Mouse (Mus musculus): ENCODE measurements around the gene Usp1. TPM values are rescaled to one million over a fixed set of nuclear protein-coding genes. Genes with fewer than 3 reads are reported as not detected.

Gene Usp1
- 103 and 107 TPM in 2 replicates for polyA plus RNA-seq (2015; fragmentation: Nextera tagmentation; extraction: Ambion mirVana)

- H3K27ac ChIP-seq: peak within 1 kb of the TSS; percentile 100
- no peaks in the 10 kb centered on the region for H3K9me3 ChIP-seq
- H3K27me3 ChIP-seq: no peaks in the 10 kb centered on the region
- peak within 1 kb of the TSS; percentile 97 for H3K9ac ChIP-seq
- WGBS: under 1% methylated on average over 64 of the region's 67 CpGs
- peaks cover 19% of the 10 kb centered on the region for H3K4me1 ChIP-seq
- peak; percentile 43 for ATAC-seq (ENCODE audit: low FRiP score, low read depth)
- H3K4me2 ChIP-seq (replicated peaks): peak within 1 kb of the TSS; percentile 88
- H3K4me3 ChIP-seq: peak within 1 kb of the TSS; percentile 96
- H3K36me3 ChIP-seq: peaks cover 2% of the 10 kb centered on the region; the same call in 1 of the 2 replicates
These were observed at the start of gene Usp1 for GRCm38 (mm10) chr4:98923568-98924070. Gene Usp1 (plus strand): TSS chr4:98923810.

DNA sequence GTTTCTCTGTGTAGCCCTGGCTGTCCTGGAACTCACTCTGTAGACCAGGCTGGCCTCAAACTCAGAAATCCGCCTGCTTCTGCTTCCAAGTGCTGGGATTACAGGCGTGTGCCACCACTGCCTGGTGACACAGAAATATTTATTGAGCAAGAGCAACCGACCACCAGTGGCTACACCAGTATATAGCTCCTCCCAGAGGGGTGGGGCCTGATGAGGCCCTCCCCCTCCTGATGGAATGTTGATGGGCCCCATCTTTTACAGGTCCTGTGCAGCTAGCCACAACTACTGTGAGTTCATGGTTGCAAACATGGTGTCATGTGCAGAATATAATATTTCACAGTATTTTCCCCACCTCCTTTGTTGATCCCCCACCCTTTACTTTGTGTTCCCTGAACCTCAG lies 40.9 kb upstream of the Usp1 start:
- no peak overlapping the region for H3K4me3 ChIP-seq
- H3K27me3 ChIP-seq: no peaks in the 10 kb centered on the region
- ATAC-seq (ENCODE audit: low FRiP score, low read depth): no peak
- H3K9me3 ChIP-seq: no peaks in the 10 kb centered on the region
- no peak overlapping the region for H3K27ac ChIP-seq
- H3K4me2 ChIP-seq (replicated peaks): no peak overlapping the region
- H3K36me3 ChIP-seq: no peaks in the 10 kb centered on the region
- no peak overlapping the region for H3K9ac ChIP-seq
- whole genome bisulfite sequencing: 68% methylated on average over 3 of the region's 3 CpGs
- no peaks in the 10 kb centered on the region for H3K4me1 ChIP-seq

GRCm38 (mm10) chr4:98886377-98886776 lies 37.2 kb upstream of the Usp1 start:
- H3K36me3 ChIP-seq: no peaks in the 10 kb centered on the region
- H3K9me3 ChIP-seq: no peaks in the 10 kb centered on the region
- no peak for ATAC-seq (ENCODE audit: low FRiP score, low read depth)
- no peaks in the 10 kb centered on the region for H3K4me1 ChIP-seq
- H3K4me3 ChIP-seq: no peak overlapping the region
- H3K4me2 ChIP-seq (replicated peaks): no peak overlapping the region
- no peaks in the 10 kb centered on the region for H3K27me3 ChIP-seq
- no peak overlapping the region for H3K27ac ChIP-seq
- 82% methylated on average over 4 of the region's 4 CpGs for WGBS
- H3K9ac ChIP-seq: no peak overlapping the region

- Histone ChIP-seq H3K27me3 (no peaks in the 10 kb centered on the region), H3K27ac (no peak overlapping the region), H3K36me3 (no peaks in the 10 kb centered on the region), H3K9me3 (no peaks in the 10 kb centered on the region), H3K4me3 (no peak overlapping the region), H3K4me2 (replicated peaks) (no peak overlapping the region), H3K9ac (no peak overlapping the region), H3K4me1 (no peaks in the 10 kb centered on the region)
- WGBS: 15% methylated on average over 10 of the region's 10 CpGs
- peak; percentile 75; the same call in 1 of the 2 replicates for ATAC-seq (ENCODE audit: low FRiP score, low read depth)
These were observed 36.5 kb upstream of the Usp1 start for GRCm38 (mm10) chr4:98887148-98887547.

DNA sequence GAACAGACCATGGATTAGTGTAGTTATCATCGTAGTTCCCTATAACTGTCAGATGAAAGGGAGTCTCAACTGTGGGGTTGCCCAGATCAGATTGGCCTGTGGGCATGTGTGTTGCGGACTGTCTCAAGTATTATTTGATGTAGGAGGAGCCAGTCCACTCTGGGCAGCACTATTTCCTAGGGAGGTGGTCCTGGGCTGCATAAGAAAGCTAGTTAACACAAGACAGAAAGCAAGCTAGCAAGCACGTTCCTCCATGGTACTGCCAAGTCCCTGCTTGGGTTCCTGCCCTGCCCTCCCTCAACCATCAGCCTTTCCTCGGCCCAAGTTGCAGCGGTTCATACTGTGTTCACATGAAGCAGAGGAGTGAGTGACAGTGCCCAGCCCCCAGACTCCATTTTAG lies 13.4 kb upstream of the Usp1 start:
- WGBS: 84% methylated on average over 5 of the region's 5 CpGs

GRCm38 (mm10) chr4:98917724-98918123 lies 5.9 kb upstream of the Usp1 start:
- no peak for ATAC-seq (ENCODE audit: low FRiP score, low read depth)
- WGBS: 34% methylated on average over 2 of the region's 2 CpGs
- H3K4me3 ChIP-seq: no peak overlapping the region
- no peaks in the 10 kb centered on the region for H3K27me3 ChIP-seq
- no peaks in the 10 kb centered on the region for H3K36me3 ChIP-seq
- no peaks in the 10 kb centered on the region for H3K9me3 ChIP-seq
- no peak overlapping the region for H3K9ac ChIP-seq
- H3K4me2 ChIP-seq (replicated peaks): no peak overlapping the region
- H3K27ac ChIP-seq: no peak overlapping the region
- H3K4me1 ChIP-seq: peaks cover 12% of the 10 kb centered on the region

More for the DNA sequence above, 13.4 kb upstream of the Usp1 start:
- Histone ChIP-seq H3K4me1 (no peaks in the 10 kb centered on the region), H3K9ac (no peak overlapping the region), H3K9me3 (no peaks in the 10 kb centered on the region), H3K4me3 (no peak overlapping the region), H3K36me3 (no peaks in the 10 kb centered on the region), H3K4me2 (replicated peaks) (no peak overlapping the region), H3K27me3 (no peaks in the 10 kb centered on the region), H3K27ac (no peak overlapping the region)
- ATAC-seq (ENCODE audit: low FRiP score, low read depth): no peak

- Histone ChIP-seq H3K9ac (no peak overlapping the region), H3K27me3 (no peaks in the 10 kb centered on the region), H3K27ac (no peak overlapping the region), H3K4me1 (peaks cover 12% of the 10 kb centered on the region), H3K9me3 (no peaks in the 10 kb centered on the region), H3K36me3 (no peaks in the 10 kb centered on the region), H3K4me3 (no peak overlapping the region), H3K4me2 (replicated peaks) (no peak overlapping the region)
- WGBS: 85% methylated on average over 1 of the region's 1 CpGs
- ATAC-seq (ENCODE audit: low FRiP score, low read depth): no peak
These were observed 5.4 kb upstream of the Usp1 start for GRCm38 (mm10) chr4:98918204-98918603.

- Histone ChIP-seq H3K4me2 (replicated peaks) (no peak overlapping the region), H3K27ac (no peak overlapping the region), H3K36me3 (no peaks in the 10 kb centered on the region), H3K4me1 (peaks cover 23% of the 10 kb centered on the region), H3K27me3 (no peaks in the 10 kb centered on the region), H3K4me3 (no peak overlapping the region), H3K9ac (no peak overlapping the region), H3K9me3 (no peaks in the 10 kb centered on the region)
- no peak for ATAC-seq (ENCODE audit: low FRiP score, low read depth)
- 89% methylated on average over 4 of the region's 4 CpGs for WGBS
These were observed 2.7 kb upstream of the Usp1 start for GRCm38 (mm10) chr4:98920896-98921295.

DNA sequence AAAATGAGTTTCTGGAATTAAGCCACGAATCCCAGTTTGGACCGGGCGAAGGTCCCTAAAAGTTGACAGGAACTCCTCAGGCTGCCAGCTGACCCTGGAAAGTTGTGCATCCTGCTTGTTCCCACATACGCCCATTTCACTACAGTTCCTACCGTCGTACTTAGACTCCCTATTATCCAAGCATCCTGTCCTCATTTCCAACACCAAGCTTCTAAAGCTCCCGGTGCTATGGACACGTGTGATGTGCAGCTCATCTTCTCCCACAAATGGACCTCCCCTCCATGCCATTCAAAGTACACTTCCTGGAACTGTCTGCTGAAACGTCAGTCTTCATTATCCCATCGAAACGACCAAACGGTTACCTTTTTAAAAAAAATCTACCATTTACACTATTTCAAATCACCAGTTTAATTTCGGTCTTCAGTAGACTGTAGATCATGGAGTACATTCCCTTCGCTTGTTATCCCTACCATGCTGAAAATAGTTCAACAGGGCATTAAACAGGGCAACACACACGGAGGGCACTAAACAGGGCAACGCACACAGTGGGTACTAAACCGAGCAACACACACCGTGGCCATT lies 1.5 kb upstream of the Usp1 start:
- H3K27ac ChIP-seq: peak overlapping the region; percentile 93
- H3K4me1 ChIP-seq: peaks cover 25% of the 10 kb centered on the region
- peak overlapping the region; percentile 79 for H3K4me2 ChIP-seq (replicated peaks)
- H3K36me3 ChIP-seq: no peaks in the 10 kb centered on the region
- WGBS: 18% methylated on average over 18 of the region's 18 CpGs
- H3K4me3 ChIP-seq: peak overlapping the region; percentile 96
- no peak for ATAC-seq (ENCODE audit: low FRiP score, low read depth)
- peak overlapping the region; percentile 71 for H3K9ac ChIP-seq
- no peaks in the 10 kb centered on the region for H3K9me3 ChIP-seq
- H3K27me3 ChIP-seq: no peaks in the 10 kb centered on the region

DNA sequence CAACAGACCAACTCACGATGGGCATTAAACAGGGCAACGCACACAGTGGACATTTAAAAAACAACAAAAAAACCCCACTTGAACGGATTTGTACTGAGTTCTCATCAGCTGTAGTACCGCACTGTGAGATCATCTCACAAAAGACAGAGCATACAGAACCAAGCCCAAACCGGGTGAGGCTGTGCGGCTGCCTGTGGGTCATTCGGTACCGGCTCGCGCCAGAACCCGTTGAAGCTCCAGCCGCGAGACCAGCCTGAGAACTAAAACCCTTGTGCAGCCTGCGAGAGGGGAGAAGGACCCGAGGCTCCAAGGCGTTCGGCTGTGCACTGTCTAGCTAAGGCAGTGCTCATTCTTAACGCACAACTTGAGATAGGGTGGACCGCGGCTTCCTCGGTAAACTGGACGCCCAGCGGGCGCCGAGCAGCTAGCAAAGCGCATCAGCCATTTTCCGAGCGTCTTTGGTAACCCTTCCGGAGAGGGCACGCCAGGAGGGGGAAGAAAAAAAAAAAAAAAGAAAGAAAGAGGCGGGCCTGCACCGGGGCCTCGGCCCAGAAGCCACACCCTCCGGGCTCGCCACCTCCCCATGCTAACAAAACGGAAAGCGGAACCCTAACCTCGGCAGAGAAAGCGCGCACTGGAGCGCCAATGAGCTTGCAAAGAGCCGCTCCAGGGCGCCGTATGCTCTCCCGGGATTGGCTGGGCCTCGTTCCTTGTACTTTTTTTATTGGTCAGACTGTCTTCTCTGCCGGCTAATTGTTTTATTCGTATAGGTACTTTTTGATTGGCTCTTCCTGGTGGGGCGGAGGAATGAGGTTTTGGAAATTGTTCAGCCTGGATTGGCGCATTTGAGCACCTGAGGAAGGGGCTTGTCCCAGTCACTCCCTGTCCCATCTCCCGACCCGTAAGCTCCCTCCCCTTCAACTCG lies 705 bp upstream of the Usp1 start:
- ATAC-seq (ENCODE audit: low FRiP score, low read depth): peak; percentile 96
- 0% methylated on average over 53 of the region's 53 CpGs for WGBS

DNA sequence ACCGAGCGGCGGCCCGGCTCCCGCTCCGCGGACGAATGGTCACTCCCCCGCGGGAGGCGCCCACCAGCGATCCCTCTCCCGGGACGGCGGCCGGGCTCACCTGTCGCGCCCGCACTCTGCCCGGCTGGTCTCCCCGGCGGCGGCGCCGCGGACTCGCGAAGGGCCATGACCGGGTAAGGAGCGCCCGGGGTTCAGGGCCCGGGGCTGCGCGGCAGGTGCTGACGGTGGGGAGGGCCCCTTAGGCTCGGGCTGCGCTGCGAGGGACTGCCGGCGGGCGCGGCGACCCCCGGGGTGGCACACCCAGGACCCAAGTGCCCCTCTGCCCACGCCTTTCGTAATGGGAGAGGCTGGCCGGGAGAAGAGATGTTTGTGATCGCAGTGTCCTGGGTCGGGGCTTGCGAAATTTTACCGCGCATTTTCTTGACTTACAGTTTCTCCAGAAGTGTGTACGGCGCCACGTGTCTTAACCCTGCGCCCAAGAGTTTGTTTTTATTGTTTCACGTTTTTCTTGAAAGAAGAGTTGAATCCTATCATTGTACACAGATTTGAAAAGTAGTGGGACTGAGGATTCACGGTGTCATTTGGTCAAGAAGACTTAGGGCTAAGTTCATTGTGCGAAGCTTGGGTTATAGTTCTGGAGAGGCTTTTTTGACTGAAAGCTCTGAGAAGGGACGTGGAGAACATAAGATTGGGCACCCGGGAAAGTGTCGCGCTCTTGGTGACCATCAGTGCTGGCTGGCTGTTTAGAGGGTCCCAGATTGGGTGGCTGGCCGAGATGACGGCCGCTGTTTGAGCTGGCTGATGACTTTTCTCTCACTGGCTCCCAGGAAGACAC lies 678 bp downstream of the Usp1 start:
- ATAC-seq (ENCODE audit: low FRiP score, low read depth): no peak; the same call in none of the 2 replicates

More for the DNA sequence above, 705 bp upstream of the Usp1 start:
- Histone ChIP-seq H3K27me3 (no peaks in the 10 kb centered on the region), H3K4me2 (replicated peaks) (peak overlapping the region; percentile 88), H3K36me3 (no peaks in the 10 kb centered on the region), H3K4me3 (peak overlapping the region; percentile 96), H3K4me1 (peaks cover 19% of the 10 kb centered on the region), H3K27ac (peak overlapping the region; percentile 100), H3K9me3 (no peaks in the 10 kb centered on the region), H3K9ac (peak overlapping the region; percentile 71)

More for the DNA sequence above, 678 bp downstream of the Usp1 start:
- Histone ChIP-seq H3K4me3 (peak overlapping the region; percentile 96), H3K36me3 (peaks cover 6% of the 10 kb centered on the region; the same call in 1 of the 2 replicates), H3K27me3 (no peaks in the 10 kb centered on the region), H3K9me3 (no peaks in the 10 kb centered on the region), H3K9ac (peak overlapping the region; percentile 97), H3K27ac (peak overlapping the region; percentile 100), H3K4me1 (peaks cover 19% of the 10 kb centered on the region), H3K4me2 (replicated peaks) (peak overlapping the region; percentile 88)
- WGBS: under 1% methylated on average over 61 of the region's 66 CpGs
